Mouse (Mus musculus): Measurements from ENCODE around the gene Cfap54. TPM values are rescaled to one million over a fixed set of nuclear protein-coding genes. Genes with fewer than 3 reads are reported as not detected.
A peak's percentile ranks its signal among the peaks of the same experiment; 100 is the strongest.

Cfap54 gene
- polyA plus RNA-seq, 1 experiment: 2.8 TPM

DNA sequence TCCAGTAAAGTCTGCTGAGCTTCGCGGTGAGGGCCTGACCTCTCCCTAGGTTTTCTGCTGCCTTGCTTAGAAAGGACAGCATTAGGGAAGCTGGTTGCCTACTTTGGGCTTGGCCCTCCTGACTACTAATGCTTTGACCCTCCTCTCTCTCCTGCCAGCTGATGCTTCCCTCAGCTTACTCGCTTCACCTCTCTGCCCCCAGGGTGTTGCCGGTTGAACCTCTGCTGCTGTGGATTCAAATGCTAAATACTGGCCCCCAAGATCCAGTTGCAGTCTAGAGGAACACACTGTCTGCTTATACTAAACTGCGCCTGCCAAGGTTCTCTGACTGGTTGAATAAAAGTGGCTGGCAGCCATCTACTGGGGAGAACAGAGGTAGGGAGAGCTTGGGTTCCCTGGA lies 263.2 kb downstream of the Cfap54 start:
- TF ChIP-seq CTCF (IDR thresholded peaks at IDR 0.05; ENCODE audit: borderline replicate concordance, extremely low read depth, insufficient read depth, insufficient read length): no peak
- no peak for TF ChIP-seq POLR2A (IDR thresholded peaks at IDR 0.05; ENCODE audit: borderline replicate concordance, extremely low read depth, insufficient read depth, insufficient read length, poor library complexity, severe bottlenecking)
- DNase-seq (ENCODE audit: low read depth): no peak

GRCm38 (mm10) chr10:92816903-92817302 lies 264.5 kb downstream of the Cfap54 start:
- no peak for TF ChIP-seq CTCF (IDR thresholded peaks at IDR 0.05; ENCODE audit: borderline replicate concordance, extremely low read depth, insufficient read depth, insufficient read length)
- no peak for DNase-seq (ENCODE audit: low read depth)

GRCm38 (mm10) chr10:92810894-92811293 lies 270.5 kb downstream of the Cfap54 start:
- TF ChIP-seq CTCF (IDR thresholded peaks at IDR 0.05; ENCODE audit: borderline replicate concordance, extremely low read depth, insufficient read depth, insufficient read length): no peak
- no peak for TF ChIP-seq POLR2A (IDR thresholded peaks at IDR 0.05; ENCODE audit: borderline replicate concordance, extremely low read depth, insufficient read depth, insufficient read length, poor library complexity, severe bottlenecking)
- DNase-seq (ENCODE audit: low read depth): no peak

DNA sequence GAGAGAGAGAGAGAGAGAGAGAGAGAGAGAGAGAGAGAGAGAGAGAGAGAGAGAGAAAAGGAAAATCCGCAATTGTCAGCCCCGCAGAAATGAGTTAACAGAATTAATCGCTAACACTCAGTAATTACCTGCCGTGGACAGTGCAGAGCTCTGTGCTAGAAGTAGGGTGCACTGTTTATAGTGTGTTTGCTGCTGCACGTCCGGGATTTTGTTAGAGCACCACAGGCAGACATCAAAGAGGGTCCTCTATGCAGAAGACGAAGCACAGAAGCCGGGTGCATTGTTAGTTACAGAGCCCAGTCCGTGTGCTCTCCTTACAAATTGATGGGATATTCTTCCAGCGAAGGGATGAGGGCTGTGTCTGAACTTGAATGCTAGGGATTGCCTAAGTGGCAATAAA lies 289.5 kb downstream of the Cfap54 start:
- TF ChIP-seq CTCF (IDR thresholded peaks at IDR 0.05; ENCODE audit: borderline replicate concordance, extremely low read depth, insufficient read depth, insufficient read length) (no peak), POLR2A (IDR thresholded peaks at IDR 0.05; ENCODE audit: borderline replicate concordance, extremely low read depth, insufficient read depth, insufficient read length, poor library complexity, severe bottlenecking) (no peak)
- peak; percentile 56 for DNase-seq (ENCODE audit: low read depth)

GRCm38 (mm10) chr10:92791531-92791900 lies 289.9 kb downstream of the Cfap54 start:
- DNase-seq (ENCODE audit: low read depth): peak; percentile 70
- TF ChIP-seq POLR2A (IDR thresholded peaks at IDR 0.05; ENCODE audit: borderline replicate concordance, extremely low read depth, insufficient read depth, insufficient read length, poor library complexity, severe bottlenecking) (no peak), CTCF (IDR thresholded peaks at IDR 0.05; ENCODE audit: borderline replicate concordance, extremely low read depth, insufficient read depth, insufficient read length) (no peak)

- DNase-seq (ENCODE audit: low read depth): peak; percentile 19
- no peak for TF ChIP-seq CTCF (IDR thresholded peaks at IDR 0.05; ENCODE audit: borderline replicate concordance, extremely low read depth, insufficient read depth, insufficient read length)
- no peak for TF ChIP-seq POLR2A (IDR thresholded peaks at IDR 0.05; ENCODE audit: borderline replicate concordance, extremely low read depth, insufficient read depth, insufficient read length, poor library complexity, severe bottlenecking)
Observed at GRCm38 (mm10) chr10:92790893-92791530, 290.4 kb downstream of the Cfap54 start.

GRCm38 (mm10) chr10:92790247-92790646 lies 291.2 kb downstream of the Cfap54 start:
- TF ChIP-seq CTCF (IDR thresholded peaks at IDR 0.05; ENCODE audit: borderline replicate concordance, extremely low read depth, insufficient read depth, insufficient read length) (no peak), POLR2A (IDR thresholded peaks at IDR 0.05; ENCODE audit: borderline replicate concordance, extremely low read depth, insufficient read depth, insufficient read length, poor library complexity, severe bottlenecking) (no peak)
- peak; percentile 57 for DNase-seq (ENCODE audit: low read depth)

DNA sequence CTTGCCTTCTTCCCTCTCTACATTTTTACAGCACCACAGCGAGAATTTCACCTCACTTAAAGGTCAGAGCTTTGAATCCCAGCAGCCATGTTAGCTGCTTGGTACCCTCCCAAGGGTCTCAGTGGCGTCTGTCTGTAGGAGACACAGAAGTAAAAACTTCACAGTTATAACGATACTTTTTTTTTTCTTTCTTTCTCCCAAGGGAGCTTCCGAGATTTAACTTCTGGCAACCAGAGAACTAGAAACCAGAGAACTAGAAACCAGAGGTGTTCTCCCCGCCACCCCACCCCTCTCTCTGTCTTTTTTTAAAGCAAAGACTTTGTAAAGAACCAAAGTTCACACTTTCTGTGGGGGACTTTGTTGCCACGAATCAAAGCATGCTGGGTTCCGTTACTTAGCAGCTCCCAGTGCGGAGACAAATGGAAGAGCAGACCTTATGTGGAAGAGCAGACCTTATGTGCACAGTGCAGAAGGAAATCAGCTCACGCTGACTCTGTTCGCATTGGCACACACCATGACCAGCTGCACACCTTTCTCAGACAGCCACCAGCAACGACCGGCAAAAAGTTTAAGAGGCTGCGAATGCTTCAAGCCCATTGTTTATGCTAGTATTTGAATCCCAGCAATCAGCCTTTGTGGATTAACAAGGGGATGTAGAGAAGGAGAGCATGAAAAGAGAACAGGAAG lies 292.9 kb downstream of the Cfap54 start:
- TF ChIP-seq POLR2A (IDR thresholded peaks at IDR 0.05; ENCODE audit: borderline replicate concordance, extremely low read depth, insufficient read depth, insufficient read length, poor library complexity, severe bottlenecking) (no peak), CTCF (IDR thresholded peaks at IDR 0.05; ENCODE audit: borderline replicate concordance, extremely low read depth, insufficient read depth, insufficient read length) (no peak)
- peak; percentile 21 for DNase-seq (ENCODE audit: low read depth)

GRCm38 (mm10) chr10:92782691-92783090 lies 298.7 kb downstream of the Cfap54 start:
- TF ChIP-seq POLR2A (IDR thresholded peaks at IDR 0.05; ENCODE audit: borderline replicate concordance, extremely low read depth, insufficient read depth, insufficient read length, poor library complexity, severe bottlenecking): no peak
- no peak for TF ChIP-seq CTCF (IDR thresholded peaks at IDR 0.05; ENCODE audit: borderline replicate concordance, extremely low read depth, insufficient read depth, insufficient read length)
- DNase-seq (ENCODE audit: low read depth): peak; percentile 72

DNA sequence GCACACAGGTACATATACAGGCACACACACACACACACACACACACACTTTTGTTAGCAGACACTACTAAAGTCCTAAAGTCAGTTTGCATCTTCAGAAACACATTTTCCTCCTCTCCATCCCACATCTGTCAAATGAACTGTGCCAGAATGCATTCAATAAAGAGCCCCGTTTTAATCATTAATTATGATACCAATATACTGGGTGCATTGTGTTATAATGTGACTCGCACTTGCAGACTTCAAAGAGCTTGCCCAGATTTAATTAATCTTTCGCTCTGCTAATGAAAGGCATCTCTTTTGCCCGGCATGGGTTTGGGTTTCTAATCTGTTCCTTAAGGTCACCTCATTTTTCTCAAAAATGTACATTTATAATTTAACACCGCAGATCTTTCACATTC lies 327.1 kb downstream of the Cfap54 start:
- peak; percentile 58 for DNase-seq (ENCODE audit: low read depth)
- TF ChIP-seq CTCF (IDR thresholded peaks at IDR 0.05; ENCODE audit: borderline replicate concordance, extremely low read depth, insufficient read depth, insufficient read length) (no peak), POLR2A (IDR thresholded peaks at IDR 0.05; ENCODE audit: borderline replicate concordance, extremely low read depth, insufficient read depth, insufficient read length, poor library complexity, severe bottlenecking) (no peak)

GRCm38 (mm10) chr10:92730339-92730738 lies 351.1 kb downstream of the Cfap54 start:
- DNase-seq (ENCODE audit: low read depth): no peak
- no peak for TF ChIP-seq CTCF (IDR thresholded peaks at IDR 0.05; ENCODE audit: borderline replicate concordance, extremely low read depth, insufficient read depth, insufficient read length)
- no peak for TF ChIP-seq POLR2A (IDR thresholded peaks at IDR 0.05; ENCODE audit: borderline replicate concordance, extremely low read depth, insufficient read depth, insufficient read length, poor library complexity, severe bottlenecking)

DNA sequence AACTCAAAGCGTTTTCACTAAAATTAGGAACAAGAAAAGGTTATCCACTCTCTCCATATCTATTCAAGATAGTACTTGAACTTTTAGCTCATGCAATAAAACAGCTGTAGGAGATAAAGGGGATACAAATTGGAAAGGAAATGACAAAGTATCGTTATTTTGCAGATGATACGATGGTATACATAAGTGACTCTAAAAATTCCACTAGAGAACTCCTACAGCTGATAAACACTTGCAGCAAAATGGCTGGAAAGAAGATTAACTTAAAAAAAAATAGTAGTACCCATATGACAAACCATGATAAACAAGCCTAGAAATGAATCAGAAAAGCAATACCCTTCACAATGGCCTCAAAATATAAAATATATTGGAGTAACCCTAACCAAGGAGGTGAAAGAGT lies 352.7 kb downstream of the Cfap54 start:
- no peak for DNase-seq (ENCODE audit: low read depth)
- TF ChIP-seq POLR2A (IDR thresholded peaks at IDR 0.05; ENCODE audit: borderline replicate concordance, extremely low read depth, insufficient read depth, insufficient read length, poor library complexity, severe bottlenecking) (no peak), CTCF (IDR thresholded peaks at IDR 0.05; ENCODE audit: borderline replicate concordance, extremely low read depth, insufficient read depth, insufficient read length) (no peak)

Other genes starting within 250 kb of the Cfap54 start
- 64.3 and 70.5 TPM in 2 replicates for gene Cdk17, start 79.3 kb upstream of the Cfap54 start, polyA plus RNA-seq (2012; rRNA removed)
- gene Elk3, start 229.5 kb upstream of the Cfap54 start, polyA plus RNA-seq (2012; rRNA removed): 14.2 and 16.0 TPM in 2 replicates

Data from brain, embryonic 14.5 days (tissue).